Mouse (Mus musculus): ENCODE measurements around the gene Itga3. TPM values are rescaled to one million over a fixed set of nuclear protein-coding genes. Genes with fewer than 3 reads are reported as not detected.

Itga3 gene
- total RNA-seq, 2 experiments from 2014 or later: 10.3 to 16.1 TPM

GRCm38 (mm10) chr11:95000548-95000947, 76.1 kb downstream of the Itga3 start:
- H3K27ac ChIP-seq: peak overlapping the region; percentile 100
- no peak for TF ChIP-seq CTCF (conservative IDR thresholded peaks at IDR 0.05)
- H3K4me3 ChIP-seq: 0 out of 2 replicates have a peak overlapping the region, but pooled peaks have one; percentile 3
- DNase-seq (ENCODE audit: low spot score in 2 of 2): no peak

DNA sequence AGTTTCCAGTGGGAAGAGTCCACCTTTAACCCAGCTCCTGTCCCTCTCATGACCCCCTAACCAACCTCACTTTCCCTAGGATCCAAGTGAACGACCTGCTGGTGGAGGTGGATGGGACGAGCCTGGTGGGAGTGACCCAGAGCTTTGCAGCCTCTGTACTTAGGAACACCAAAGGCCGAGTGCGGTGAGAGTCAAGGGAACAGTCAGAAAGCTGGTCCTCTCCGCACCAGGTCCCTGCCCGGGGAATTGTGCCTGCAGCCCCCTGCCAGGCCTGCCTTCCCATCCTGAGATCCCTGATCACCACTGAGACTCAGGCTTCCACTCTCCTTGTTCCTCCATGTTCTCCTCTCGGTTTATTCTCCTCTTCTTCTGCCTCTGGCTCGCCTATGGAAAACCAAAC, 76.5 kb downstream of the Itga3 start:
- no peak for TF ChIP-seq CTCF (conservative IDR thresholded peaks at IDR 0.05)
- H3K4me3 ChIP-seq: no peak overlapping the region
- H3K27ac ChIP-seq: peak overlapping the region; percentile 100

GRCm38 (mm10) chr11:94998041-94998531, 78.5 kb downstream of the Itga3 start:
- peak; percentile 72 to 73 for DNase-seq (ENCODE audit: low spot score in 2 of 2)
- Histone ChIP-seq H3K4me3 (peak overlapping the region; percentile 23), H3K27ac (peak overlapping the region; percentile 100)
- TF ChIP-seq CTCF (conservative IDR thresholded peaks at IDR 0.05): no peak

More for the DNA sequence above, 76.5 kb downstream of the Itga3 start:
- DNase-seq (ENCODE audit: low spot score in 2 of 2): no peak

- DNase-seq (ENCODE audit: low spot score in 2 of 2): no peak
- Histone ChIP-seq H3K4me3 (peak overlapping the region; percentile 23), H3K27ac (peak overlapping the region; percentile 100)
- no peak for TF ChIP-seq CTCF (conservative IDR thresholded peaks at IDR 0.05)
Observed at GRCm38 (mm10) chr11:94997596-94997995, 79.0 kb downstream of the Itga3 start.

DNA sequence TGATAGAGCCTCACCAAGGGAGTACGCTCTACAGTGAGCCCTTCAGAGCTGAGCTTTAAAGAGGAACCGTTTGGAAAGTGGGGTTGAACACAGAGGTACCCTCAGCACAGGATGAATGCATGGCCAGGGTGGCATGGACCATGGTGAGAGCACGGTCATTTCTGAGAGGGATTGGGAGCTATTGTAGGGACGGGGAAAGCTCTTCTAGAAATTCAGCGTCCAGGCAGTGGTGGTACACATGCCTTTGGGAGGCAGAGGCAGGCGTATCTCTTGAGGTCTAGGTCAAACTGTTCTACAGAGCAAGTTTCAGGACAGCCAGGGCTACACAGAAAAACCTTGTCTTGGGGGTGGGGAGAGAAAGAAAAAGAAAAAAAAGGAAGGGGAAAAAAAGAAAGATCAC, 79.6 kb downstream of the Itga3 start:
- Histone ChIP-seq H3K27ac (peak overlapping the region; percentile 100), H3K4me3 (no peak overlapping the region; the same call in 1 of the 2 replicates)
- no peak for TF ChIP-seq CTCF (conservative IDR thresholded peaks at IDR 0.05)
- DNase-seq (ENCODE audit: low spot score in 2 of 2): no peak

DNA sequence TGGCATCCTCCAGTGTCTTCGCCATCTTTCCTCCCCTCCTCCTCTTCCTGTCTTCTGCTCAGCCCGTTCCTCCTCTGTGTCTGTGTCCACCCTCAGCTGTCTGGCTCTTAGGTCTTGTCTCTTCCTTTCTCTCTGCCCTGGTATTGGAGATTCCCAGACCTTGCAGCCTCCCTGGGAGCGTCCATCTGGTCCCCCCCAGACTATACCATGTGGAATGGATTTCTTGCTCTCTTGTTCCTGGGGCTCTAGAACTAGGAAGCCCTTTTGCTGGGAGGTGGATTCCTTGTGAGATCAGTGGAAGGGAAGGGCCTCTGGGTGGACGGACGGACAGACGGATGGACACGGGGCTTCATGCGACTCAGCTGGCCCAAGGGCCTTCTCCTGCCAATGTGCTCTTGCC, 80.5 kb downstream of the Itga3 start:
- TF ChIP-seq CTCF (conservative IDR thresholded peaks at IDR 0.05): no peak
- Histone ChIP-seq H3K4me3 (peak overlapping the region; percentile 94), H3K27ac (peak overlapping the region; percentile 100)
- no peak for DNase-seq (ENCODE audit: low spot score in 2 of 2)

GRCm38 (mm10) chr11:94994947-94995772, 81.4 kb downstream of the Itga3 start:
- DNase-seq (ENCODE audit: low spot score in 2 of 2): no peak
- no peak for TF ChIP-seq CTCF (conservative IDR thresholded peaks at IDR 0.05)
- Histone ChIP-seq H3K27ac (peak overlapping the region; percentile 100), H3K4me3 (peak overlapping the region; percentile 94)

Other genes starting within 250 kb of the Itga3 start
- 10 to 100 TPM in 1 of 2 experiments, 1 to 10 TPM in 1; 9.6 to 14.0 TPM for gene Col1a1, start 140.6 kb downstream of the Itga3 start, total RNA-seq (2021)
- gene Hils1, start 109.2 kb downstream of the Itga3 start, total RNA-seq (2021): not detected
- gene Sgca, start 100.5 kb downstream of the Itga3 start, total RNA-seq (2021): under 1 TPM in 1 of 2 experiments, not detected in 1; 0.44 TPM
- gene Ppp1r9b, start 85.8 kb downstream of the Itga3 start, total RNA-seq (2021): 100 to 1,000 TPM; 967 to 974 TPM
- 10 to 100 TPM; 38.9 to 40.8 TPM for gene Samd14, start 66.9 kb downstream of the Itga3 start, total RNA-seq (2021)
- 100 to 1,000 TPM; 133 TPM for gene Pdk2, start 35.4 kb downstream of the Itga3 start, total RNA-seq (2021)
- not detected for gene Dlx3, start 43.3 kb upstream of the Itga3 start, total RNA-seq (2021)
- gene Dlx4, start 69.5 kb upstream of the Itga3 start, total RNA-seq (2021): not detected
- gene Tac4, start 184.7 kb upstream of the Itga3 start, total RNA-seq (2021): not detected
- 10 to 100 TPM; 83.3 to 85.7 TPM for gene Kat7, start 233.4 kb upstream of the Itga3 start, total RNA-seq (2021)

Data from layer of hippocampus, adult 2 months (tissue).